Mouse (Mus musculus) liver, postnatal 0 days (tissue): ENCODE data around the gene Ccl4. TPM values are rescaled to one million over a fixed set of nuclear protein-coding genes. Genes with fewer than 3 reads are reported as not detected.

ENCODE experiments used
- ATAC-seq: fragments of 200-750 bp; cut with Nextera tagmentation; 2 replicates; pipeline ENCODE4 v1.8.0; 2017; ENCODE audit warnings: mild to moderate bottlenecking, moderate library complexity
- DNase-seq: peaks from one replicate; pipeline ENCODE4 v3.0.0-alpha.2; 2016
- H3K27ac ChIP-seq: fragments of 300-500 bp; sonication (generic); 2 replicates; pipeline ENCODE4 v1.5.1; 2014; ENCODE audit warnings: antibody characterized with exemption, moderate library complexity, mild to moderate bottlenecking, low read depth
- H3K27me3 ChIP-seq: fragments of 300-500 bp; sonication (generic); 2 replicates; pipeline ENCODE4 v1.6.1; 2014; ENCODE audit warnings: low read length, control low read depth, mixed read lengths; ENCODE audit not compliant: insufficient read depth
- H3K36me3 ChIP-seq: fragments of 300-500 bp; sonication (generic); replicated peaks from 2 replicates; pipeline ENCODE4 v1.6.1; 2014; ENCODE audit warnings: mild to moderate bottlenecking, control low read depth, low read length, moderate library complexity, mixed read lengths; ENCODE audit not compliant: insufficient read depth
- H3K4me1 ChIP-seq: fragments of 300-500 bp; sonication (generic); 2 replicates; pipeline ENCODE4 v1.6.1; 2014; ENCODE audit warnings: antibody characterized with exemption, mild to moderate bottlenecking, control low read depth; ENCODE audit not compliant: insufficient read depth
- H3K4me2 ChIP-seq: fragments of 300-500 bp; sonication (generic); 2 replicates; pipeline ENCODE4 v1.6.1; 2014; ENCODE audit warnings: low read depth, mild to moderate bottlenecking, low read length, moderate library complexity, mixed read lengths
- H3K4me3 ChIP-seq: fragments of 300-500 bp; sonication (generic); 2 replicates; pipeline ENCODE4 v1.5.1; 2014; ENCODE audit warnings: low read depth, low read length
- H3K9ac ChIP-seq: fragments of 300-500 bp; sonication (generic); replicated peaks from 2 replicates; pipeline ENCODE4 v1.6.1; 2014; ENCODE audit warnings: mild to moderate bottlenecking, moderate library complexity
- H3K9me3 ChIP-seq: fragments of 300-500 bp; sonication (generic); 2 replicates; pipeline ENCODE4 v1.6.1; 2016; ENCODE audit warnings: mild to moderate bottlenecking, control low read depth, low read length, mixed read lengths
- CTCF ChIP-seq: sonication (generic); IDR thresholded peaks from 2 replicates; pipeline ENCODE4 v1.5.1; 2016; ENCODE audit warnings: antibody characterized with exemption, low read depth
- EP300 ChIP-seq: IDR thresholded peaks from 2 replicates; pipeline ENCODE4 v1.6.1; 2016; ENCODE audit warnings: antibody characterized with exemption, low read depth, mild to moderate bottlenecking
- WGBS: fragments of 180-500 bp; shearing (Covaris S2); extraction: QIAGEN DNeasy Blood & Tissue Kit; methylation state at CpG from one replicate; pipeline ENCODE4 v1.1.7; 2014; ENCODE audit not compliant: insufficient replicate concordance; 5-methylcytosine and 5-hydroxymethylcytosine counted together
- polyA plus RNA-seq: library from polyadenylated mRNA; unstranded; fragments of >200 nt; fragmentation: Nextera tagmentation; extraction: Ambion mirVana; gene quantifications from 2 replicates; pipeline ENCODE4 v1.2.1, GENCODE M21; 2015

Gene Ccl4
- polyA plus RNA-seq, 1 experiment from 2014 or later, result 1.6 TPM

DNA sequence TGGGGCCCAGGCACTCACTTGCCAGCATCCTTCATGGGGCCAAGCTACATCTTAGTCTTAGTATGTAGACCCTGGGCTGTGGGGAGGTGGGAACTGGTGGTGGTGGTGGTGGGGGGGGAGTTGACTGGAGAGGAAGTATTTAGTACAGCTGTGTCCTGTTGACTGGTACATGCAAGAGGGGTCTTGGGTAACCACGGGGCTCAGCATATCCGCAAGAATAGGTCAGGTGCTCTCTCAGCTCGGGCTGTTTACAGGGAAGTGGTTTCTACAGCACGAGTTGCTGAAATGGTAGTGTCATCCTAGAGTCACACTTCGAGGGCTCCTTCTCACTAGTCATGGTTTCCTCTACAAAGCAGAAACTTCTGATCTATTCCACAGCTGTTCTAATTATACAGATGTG is 22.2 kb upstream of the Ccl4 start:
- TF ChIP-seq CTCF, result no peak
- TF ChIP-seq EP300, result no peak
- H3K9ac ChIP-seq, result no peak overlapping the region
- H3K9me3 ChIP-seq, result no peaks in the 10 kb centered on the region
- peak; percentile 61 for DNase-seq
- H3K36me3 ChIP-seq, result no peaks in the 10 kb centered on the region
- peak; percentile 77 for ATAC-seq
- H3K27me3 ChIP-seq, result no peaks in the 10 kb centered on the region
- peaks cover 3% of the 10 kb centered on the region; the same call in 1 of the 2 replicates for H3K4me1 ChIP-seq
- peak overlapping the region; percentile 37 for H3K4me2 ChIP-seq
- WGBS, result 24% methylated on average over 5 of the region's 5 CpGs
- no peak overlapping the region for H3K4me3 ChIP-seq
- H3K27ac ChIP-seq, result peak overlapping the region; percentile 78

DNA sequence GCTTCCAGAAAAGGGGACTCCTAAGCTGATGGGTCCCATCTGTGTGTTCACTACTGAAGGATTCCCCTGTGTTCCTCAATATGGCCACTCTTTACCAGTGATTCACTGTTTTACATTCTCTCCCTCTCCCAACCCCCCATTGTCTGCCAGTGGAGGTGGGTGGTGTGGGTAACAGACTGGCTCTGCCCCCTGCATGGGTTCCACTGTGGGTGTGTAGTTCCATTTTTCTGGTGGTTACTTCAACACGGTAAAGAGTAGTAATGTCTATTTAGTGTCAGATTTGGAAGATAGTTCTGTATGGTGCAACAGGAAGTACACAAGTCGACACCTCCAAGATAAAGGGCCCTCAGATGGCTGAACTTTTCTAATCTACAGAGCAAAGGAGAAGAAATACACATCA is 21.2 kb upstream of the Ccl4 start:
- Histone ChIP-seq H3K4me3 (no peak overlapping the region), H3K36me3 (no peaks in the 10 kb centered on the region), H3K4me1 (peaks cover 3% of the 10 kb centered on the region; the same call in 1 of the 2 replicates), H3K9ac (no peak overlapping the region), H3K9me3 (no peaks in the 10 kb centered on the region), H3K27ac (no peak overlapping the region), H3K27me3 (no peaks in the 10 kb centered on the region), H3K4me2 (no peak overlapping the region)
- ATAC-seq (no peak), DNase-seq (no peak)
- no peak for TF ChIP-seq CTCF
- TF ChIP-seq EP300, result no peak
- WGBS, result 21% methylated on average over 2 of the region's 2 CpGs

DNA sequence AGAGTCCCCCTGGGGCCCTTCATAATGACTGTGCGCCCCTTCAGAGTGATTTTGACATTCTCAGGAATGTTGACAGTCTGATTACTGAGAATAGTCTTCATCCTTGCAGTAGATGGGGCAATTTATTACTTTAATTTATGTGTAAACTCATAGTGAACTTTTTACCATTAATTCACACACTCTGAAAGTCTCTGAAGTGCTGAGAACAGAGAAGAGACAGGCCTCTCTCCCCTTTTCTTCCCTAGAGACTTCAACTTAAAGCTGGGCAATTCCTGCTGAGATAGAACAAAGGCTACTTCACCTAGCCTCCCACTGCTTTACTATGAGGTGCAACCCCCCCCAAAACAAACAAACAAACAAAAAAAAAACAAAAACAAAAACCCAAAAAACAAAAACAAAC is 16.9 kb upstream of the Ccl4 start, which contains the start of gene Rpl9-ps1:
TSS of gene Rpl9-ps1 (minus strand) at position 101 of the 400 bp plus-strand sequence.
- no peak within 1 kb of the TSS for H3K9ac ChIP-seq
- H3K36me3 ChIP-seq, result no peaks in the 10 kb centered on the region
- H3K27me3 ChIP-seq, result no peaks in the 10 kb centered on the region
- no peak for ATAC-seq
- no peaks in the 10 kb centered on the region for H3K4me1 ChIP-seq
- no peaks in the 10 kb centered on the region for H3K9me3 ChIP-seq
- no peak within 1 kb of the TSS for H3K4me2 ChIP-seq
- DNase-seq, result no peak
- no peak within 1 kb of the TSS for H3K4me3 ChIP-seq
- H3K27ac ChIP-seq, result no peak within 1 kb of the TSS
- 75% methylated on average over 1 of the region's 1 CpGs for WGBS
- no peak for TF ChIP-seq EP300
- no peak for TF ChIP-seq CTCF

DNA sequence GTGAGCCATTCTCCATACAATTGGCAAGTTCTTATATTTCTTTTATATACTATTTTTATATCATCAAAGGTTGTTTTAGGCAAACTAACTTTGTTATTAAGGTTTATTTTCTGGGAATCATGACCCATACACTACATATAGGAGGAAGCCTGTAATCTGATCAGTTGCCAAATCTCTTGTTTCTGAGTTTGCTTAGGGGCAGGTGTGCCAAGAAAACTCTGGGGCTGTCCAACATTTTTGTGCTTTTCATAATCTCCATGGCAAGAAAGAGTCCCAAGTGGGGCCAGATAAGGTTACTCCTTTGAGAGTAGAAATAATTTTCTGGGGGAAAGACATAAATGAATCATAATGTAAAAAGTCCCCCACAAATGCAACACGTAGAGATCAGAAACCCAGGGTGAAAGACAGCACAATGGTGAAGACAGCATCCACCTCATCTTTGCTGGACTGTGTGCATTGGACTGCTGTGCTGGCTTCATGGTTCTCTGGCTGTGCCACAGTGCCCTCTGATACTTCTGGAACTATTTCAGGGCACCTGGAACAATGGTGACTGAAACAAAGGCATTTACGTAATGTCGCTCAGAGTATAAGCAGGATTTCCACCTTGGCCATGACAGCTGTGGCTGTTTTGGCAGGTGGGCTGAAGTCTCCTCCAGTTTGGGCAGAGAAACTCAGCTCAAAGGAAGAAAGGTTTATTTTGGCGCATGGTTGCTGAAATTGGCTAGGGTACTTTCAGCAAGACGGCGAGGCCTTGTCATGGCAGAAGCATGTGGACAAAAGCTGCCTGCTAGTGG is 15.8 kb upstream of the Ccl4 start:
- DNase-seq (no peak), ATAC-seq (no peak)
- H3K27ac ChIP-seq, result no peak overlapping the region
- no peak overlapping the region for H3K4me3 ChIP-seq
- H3K36me3 ChIP-seq, result no peaks in the 10 kb centered on the region
- H3K27me3 ChIP-seq, result no peaks in the 10 kb centered on the region
- H3K4me2 ChIP-seq, result no peak overlapping the region
- no peak overlapping the region for H3K9ac ChIP-seq
- H3K9me3 ChIP-seq, result no peaks in the 10 kb centered on the region
- H3K4me1 ChIP-seq, result no peaks in the 10 kb centered on the region
- 87% methylated on average over 6 of the region's 6 CpGs for WGBS
- TF ChIP-seq CTCF (no peak), EP300 (no peak)

DNA sequence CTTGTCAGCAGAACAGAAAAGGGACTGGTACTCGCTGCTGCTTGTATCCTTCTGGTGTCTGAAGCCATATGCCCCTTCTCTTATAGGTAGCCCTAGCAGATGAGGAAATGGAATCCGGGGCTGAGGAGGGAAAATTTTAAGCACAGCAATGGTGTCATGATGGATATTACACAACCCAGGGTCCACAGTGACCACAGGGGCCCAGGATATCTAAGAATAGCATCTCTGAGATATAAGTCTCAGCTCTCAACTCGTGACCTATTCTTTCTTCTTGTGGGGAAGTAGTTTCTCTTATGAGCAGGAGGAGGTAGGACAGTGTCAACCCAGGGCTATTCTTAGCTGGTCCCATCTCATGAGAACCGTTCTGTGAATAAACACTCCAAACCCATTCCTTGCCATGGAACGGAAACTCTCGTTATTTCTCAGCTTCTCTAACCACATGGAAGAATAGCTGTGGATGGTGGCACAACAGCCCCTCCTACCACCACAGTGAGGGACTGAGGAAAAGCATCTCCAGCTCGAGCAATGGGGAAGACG is 13.0 kb upstream of the Ccl4 start, which contains the start of gene Ccl3:
TSS of gene Ccl3 (minus strand) at position 51 of the 537 bp plus-strand sequence.
- Histone ChIP-seq H3K36me3 (no peaks in the 10 kb centered on the region), H3K27me3 (no peaks in the 10 kb centered on the region), H3K9me3 (no peaks in the 10 kb centered on the region), H3K4me2 (peak within 1 kb of the TSS; percentile 36), H3K4me3 (no peak within 1 kb of the TSS), H3K4me1 (no peaks in the 10 kb centered on the region), H3K9ac (no peak within 1 kb of the TSS), H3K27ac (no peak within 1 kb of the TSS)
- DNase-seq (no peak), ATAC-seq (no peak)
- 43% methylated on average over 8 of the region's 8 CpGs for WGBS
- TF ChIP-seq CTCF (no peak), EP300 (no peak)

DNA sequence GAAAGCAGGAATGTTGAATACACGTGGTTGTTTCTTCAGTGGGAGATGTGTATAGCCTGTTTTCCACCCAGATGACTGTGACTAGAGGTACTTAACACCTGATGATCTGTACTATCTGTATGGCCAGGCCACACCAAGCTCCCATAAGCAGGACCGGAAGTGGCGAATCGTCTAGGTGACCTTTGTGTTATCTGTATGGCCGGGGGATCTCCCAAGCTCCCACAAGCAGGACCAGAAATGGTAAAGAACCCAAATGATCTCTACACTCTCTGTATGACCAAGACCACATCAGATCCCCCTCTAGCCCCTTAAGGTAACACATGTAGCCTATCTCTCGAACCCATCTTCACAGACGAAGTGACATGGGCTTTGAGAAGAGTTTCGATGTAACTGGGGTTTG is 7.8 kb upstream of the Ccl4 start:
- Histone ChIP-seq H3K4me2 (no peak overlapping the region), H3K27ac (no peak overlapping the region), H3K27me3 (no peaks in the 10 kb centered on the region), H3K9me3 (no peaks in the 10 kb centered on the region), H3K36me3 (no peaks in the 10 kb centered on the region), H3K4me1 (no peaks in the 10 kb centered on the region), H3K9ac (no peak overlapping the region), H3K4me3 (no peak overlapping the region)
- 80% methylated on average over 8 of the region's 8 CpGs for WGBS
- no peak for ATAC-seq
- no peak for DNase-seq
- no peak for TF ChIP-seq CTCF
- TF ChIP-seq EP300, result no peak
